Mouse (Mus musculus): ENCODE measurements around the gene Zbtb8b.
A peak's percentile ranks its signal among the peaks of the same experiment; 100 is the strongest.

The Zbtb8b gene

GRCm38 (mm10) chr4:129440340-129441063 is at the start of gene Zbtb8b:
Gene Zbtb8b, minus strand, starts transcription at chr4:129440853.
- TF ChIP-seq CTCF (conservative IDR thresholded peaks at IDR 0.05; ENCODE audit: low read length) (no peak), NANOG (IDR thresholded peaks at IDR 0.05; ENCODE audit: borderline replicate concordance, low read length) (no peak), POU5F1 (IDR thresholded peaks at IDR 0.05; ENCODE audit: borderline replicate concordance, low read length) (no peak)
- peak within 1 kb of the TSS; percentile 90 for H3K4me3 ChIP-seq (replicated peaks; ENCODE audit: low read length)
- 0 out of 2 replicates have a peak, but pooled peaks cover 4% of the 10 kb centered on the region for H3K9me3 ChIP-seq (ENCODE audit: low read length)
- peaks cover 15% of the 10 kb centered on the region for H3K27me3 ChIP-seq (ENCODE audit: insufficient read depth, low read length)
- no peaks in the 10 kb centered on the region for H3K36me3 ChIP-seq (ENCODE audit: insufficient read depth, low read length)
- peaks cover 18% of the 10 kb centered on the region for H3K4me1 ChIP-seq (replicated peaks; ENCODE audit: low read depth, low read length)

GRCm38 (mm10) chr4:129481090-129481489 is 40.4 kb upstream of the Zbtb8b start:
- Histone ChIP-seq H3K4me1 (replicated peaks; ENCODE audit: low read depth, low read length) (peaks cover 30% of the 10 kb centered on the region), H3K9me3 (ENCODE audit: low read length) (no peaks in the 10 kb centered on the region), H3K4me3 (replicated peaks; ENCODE audit: low read length) (no peak overlapping the region), H3K27me3 (ENCODE audit: insufficient read depth, low read length) (no peaks in the 10 kb centered on the region), H3K36me3 (ENCODE audit: insufficient read depth, low read length) (peaks cover 99% of the 10 kb centered on the region)
- TF ChIP-seq CTCF (conservative IDR thresholded peaks at IDR 0.05; ENCODE audit: low read length) (no peak), NANOG (IDR thresholded peaks at IDR 0.05; ENCODE audit: borderline replicate concordance, low read length) (no peak), POU5F1 (IDR thresholded peaks at IDR 0.05; ENCODE audit: borderline replicate concordance, low read length) (no peak)

- peaks cover 97% of the 10 kb centered on the region for H3K36me3 ChIP-seq (ENCODE audit: insufficient read depth, low read length)
- TF ChIP-seq POU5F1 (IDR thresholded peaks at IDR 0.05; ENCODE audit: borderline replicate concordance, low read length) (no peak), NANOG (IDR thresholded peaks at IDR 0.05; ENCODE audit: borderline replicate concordance, low read length) (no peak), CTCF (conservative IDR thresholded peaks at IDR 0.05; ENCODE audit: low read length) (no peak)
- no peaks in the 10 kb centered on the region for H3K27me3 ChIP-seq (ENCODE audit: insufficient read depth, low read length)
- H3K9me3 ChIP-seq (ENCODE audit: low read length), result no peaks in the 10 kb centered on the region
- H3K4me3 ChIP-seq (replicated peaks; ENCODE audit: low read length), result no peak overlapping the region
- H3K4me1 ChIP-seq (replicated peaks; ENCODE audit: low read depth, low read length), result peaks cover 35% of the 10 kb centered on the region
These were observed 39.2 kb upstream of the Zbtb8b start for GRCm38 (mm10) chr4:129479863-129480262.

- no peaks in the 10 kb centered on the region for H3K9me3 ChIP-seq (ENCODE audit: low read length)
- peaks cover 26% of the 10 kb centered on the region for H3K4me1 ChIP-seq (replicated peaks; ENCODE audit: low read depth, low read length)
- H3K4me3 ChIP-seq (replicated peaks; ENCODE audit: low read length), result no peak overlapping the region
- H3K36me3 ChIP-seq (ENCODE audit: insufficient read depth, low read length), result peaks cover 90% of the 10 kb centered on the region
- TF ChIP-seq CTCF (conservative IDR thresholded peaks at IDR 0.05; ENCODE audit: low read length) (no peak), POU5F1 (IDR thresholded peaks at IDR 0.05; ENCODE audit: borderline replicate concordance, low read length) (no peak), NANOG (IDR thresholded peaks at IDR 0.05; ENCODE audit: borderline replicate concordance, low read length) (no peak)
- H3K27me3 ChIP-seq (ENCODE audit: insufficient read depth, low read length), result no peaks in the 10 kb centered on the region
These were observed 35.4 kb upstream of the Zbtb8b start for GRCm38 (mm10) chr4:129476047-129476446.

GRCm38 (mm10) chr4:129464286-129464815 is 23.7 kb upstream of the Zbtb8b start:
- Histone ChIP-seq H3K4me1 (replicated peaks; ENCODE audit: low read depth, low read length) (peaks cover 42% of the 10 kb centered on the region), H3K9me3 (ENCODE audit: low read length) (no peaks in the 10 kb centered on the region), H3K36me3 (ENCODE audit: insufficient read depth, low read length) (peaks cover 59% of the 10 kb centered on the region), H3K27me3 (ENCODE audit: insufficient read depth, low read length) (no peaks in the 10 kb centered on the region), H3K4me3 (replicated peaks; ENCODE audit: low read length) (no peak overlapping the region)
- TF ChIP-seq NANOG (IDR thresholded peaks at IDR 0.05; ENCODE audit: borderline replicate concordance, low read length) (no peak), POU5F1 (IDR thresholded peaks at IDR 0.05; ENCODE audit: borderline replicate concordance, low read length) (no peak)

GRCm38 (mm10) chr4:129463097-129464059 is 22.7 kb upstream of the Zbtb8b start:
- Histone ChIP-seq H3K4me1 (replicated peaks; ENCODE audit: low read depth, low read length) (peaks cover 44% of the 10 kb centered on the region), H3K27me3 (ENCODE audit: insufficient read depth, low read length) (no peaks in the 10 kb centered on the region), H3K9me3 (ENCODE audit: low read length) (no peaks in the 10 kb centered on the region), H3K36me3 (ENCODE audit: insufficient read depth, low read length) (peaks cover 50% of the 10 kb centered on the region), H3K4me3 (replicated peaks; ENCODE audit: low read length) (no peak overlapping the region)
- TF ChIP-seq POU5F1 (IDR thresholded peaks at IDR 0.05; ENCODE audit: borderline replicate concordance, low read length), result no peak
- no peak for TF ChIP-seq NANOG (IDR thresholded peaks at IDR 0.05; ENCODE audit: borderline replicate concordance, low read length)
- no peak for TF ChIP-seq CTCF (conservative IDR thresholded peaks at IDR 0.05; ENCODE audit: low read length)

GRCm38 (mm10) chr4:129462118-129462517 is 21.5 kb upstream of the Zbtb8b start:
- peak overlapping the region; percentile 98 for H3K4me3 ChIP-seq (replicated peaks; ENCODE audit: low read length)
- H3K4me1 ChIP-seq (replicated peaks; ENCODE audit: low read depth, low read length), result peaks cover 48% of the 10 kb centered on the region
- no peaks in the 10 kb centered on the region for H3K27me3 ChIP-seq (ENCODE audit: insufficient read depth, low read length)
- no peaks in the 10 kb centered on the region for H3K9me3 ChIP-seq (ENCODE audit: low read length)
- TF ChIP-seq CTCF (conservative IDR thresholded peaks at IDR 0.05; ENCODE audit: low read length), result no peak
- no peak for TF ChIP-seq POU5F1 (IDR thresholded peaks at IDR 0.05; ENCODE audit: borderline replicate concordance, low read length)
- no peak for TF ChIP-seq NANOG (IDR thresholded peaks at IDR 0.05; ENCODE audit: borderline replicate concordance, low read length)
- peaks cover 37% of the 10 kb centered on the region for H3K36me3 ChIP-seq (ENCODE audit: insufficient read depth, low read length)
